Mouse (Mus musculus): ENCODE results near the gene Slc35e4.
"Not testable (repeated sequence)": the region's sequence is repeated elsewhere in the genome, so short reads cannot be mapped to it uniquely, and the experiment has no call there.

The Slc35e4 gene

GRCm38 (mm10) chr11:3913316-3914108 lies 952 bp downstream of the Slc35e4 start:
- DNase-seq (ENCODE audit: low spot score), result peak; percentile 94

GRCm38 (mm10) chr11:3912875-3913271 lies 1.6 kb downstream of the Slc35e4 start:
- peak; percentile 39 for DNase-seq (ENCODE audit: low spot score)

- peak; percentile 52 for DNase-seq (ENCODE audit: low spot score)
These were observed 2.2 kb downstream of the Slc35e4 start for GRCm38 (mm10) chr11:3912100-3912874.

GRCm38 (mm10) chr11:3911440-3911839 lies 3.0 kb downstream of the Slc35e4 start:
- DNase-seq (ENCODE audit: low spot score), result not testable (repeated sequence)

- DNase-seq (ENCODE audit: low spot score), result peak; percentile 28
These were observed 3.8 kb downstream of the Slc35e4 start for GRCm38 (mm10) chr11:3910513-3911310.

GRCm38 (mm10) chr11:3909236-3909635 lies 5.2 kb downstream of the Slc35e4 start:
- no peak for DNase-seq (ENCODE audit: low spot score)

GRCm38 (mm10) chr11:3905446-3905845 lies 9.0 kb downstream of the Slc35e4 start:
- DNase-seq (ENCODE audit: low spot score), result no peak

GRCm38 (mm10) chr11:3904673-3905072 lies 9.8 kb downstream of the Slc35e4 start:
- no peak for DNase-seq (ENCODE audit: low spot score)

- peak; percentile 69 for DNase-seq (ENCODE audit: low spot score)
These were observed 11.4 kb downstream of the Slc35e4 start for GRCm38 (mm10) chr11:3903046-3903445.

- no peak for DNase-seq (ENCODE audit: low spot score)
These were observed 11.9 kb downstream of the Slc35e4 start for GRCm38 (mm10) chr11:3902516-3902915.

GRCm38 (mm10) chr11:3900296-3900695 lies 14.2 kb downstream of the Slc35e4 start:
- DNase-seq (ENCODE audit: low spot score), result no peak

GRCm38 (mm10) chr11:3895933-3896332 lies 18.5 kb downstream of the Slc35e4 start:
- DNase-seq (ENCODE audit: low spot score), result no peak

- DNase-seq (ENCODE audit: low spot score), result no peak
These were observed 19.0 kb downstream of the Slc35e4 start for GRCm38 (mm10) chr11:3895458-3895857.

GRCm38 (mm10) chr11:3894406-3895281 lies 19.8 kb downstream of the Slc35e4 start, which contains the start of the genes 4921536K21Rik and Dusp18:
Gene 4921536K21Rik (minus strand): TSS chr11:3895098.
Gene Dusp18 (plus strand): TSS chr11:3895240.
- DNase-seq (ENCODE audit: low spot score), result peak; percentile 97

- no peak for DNase-seq (ENCODE audit: low spot score)
These were observed 20.5 kb downstream of the Slc35e4 start for GRCm38 (mm10) chr11:3893970-3894369.

- DNase-seq (ENCODE audit: low spot score), result no peak
These were observed 27.1 kb downstream of the Slc35e4 start for GRCm38 (mm10) chr11:3887331-3887730.

GRCm38 (mm10) chr11:3883711-3884110 lies 30.8 kb downstream of the Slc35e4 start:
- no peak for DNase-seq (ENCODE audit: low spot score)

- peak; percentile 89 for DNase-seq (ENCODE audit: low spot score)
These were observed 34.6 kb downstream of the Slc35e4 start for GRCm38 (mm10) chr11:3879836-3880235.

GRCm38 (mm10) chr11:3878660-3879059 lies 35.8 kb downstream of the Slc35e4 start:
- DNase-seq (ENCODE audit: low spot score), result no peak

GRCm38 (mm10) chr11:3876419-3876818 lies 38.0 kb downstream of the Slc35e4 start:
- DNase-seq (ENCODE audit: low spot score), result peak; percentile 42

- DNase-seq (ENCODE audit: low spot score), result no peak
These were observed 50.1 kb downstream of the Slc35e4 start for GRCm38 (mm10) chr11:3864343-3864742.
